Mouse (Mus musculus) heart, adult 2 months (tissue): Measurements from ENCODE around the gene Alg9. TPM values are rescaled to one million over a fixed set of nuclear protein-coding genes. Genes with fewer than 3 reads are reported as not detected.

Source experiments
- DNase-seq, 2 experiments: peaks; one replicate each; pipeline ENCODE4 v3.0.0; 2021
- H3K27ac ChIP-seq: fragments of 200-600 bp; 2 replicates; pipeline ENCODE4 v1.8.1; 2022
- H3K27me3 ChIP-seq: fragments of 200-500 bp; 2 replicates; pipeline ENCODE4 v1.6.1; 2012; ENCODE audit warnings: mild to moderate bottlenecking, low read length, inconsistent platforms, mixed read lengths; ENCODE audit not compliant: control insufficient read depth, insufficient read depth
- H3K36me3 ChIP-seq: fragments of 200-500 bp; 2 replicates; pipeline ENCODE4 v1.6.1; 2012; ENCODE audit warnings: low read length, inconsistent platforms; ENCODE audit not compliant: control insufficient read depth, insufficient read depth
- H3K4me1 ChIP-seq: fragments of 200-500 bp; 2 replicates; pipeline ENCODE4 v1.6.1; 2011; ENCODE audit warnings: low read length; ENCODE audit not compliant: control insufficient read depth, insufficient read depth
- H3K4me3 ChIP-seq: fragments of 200-600 bp; 2 replicates; pipeline ENCODE4 v1.8.1; 2022
- H3K79me2 ChIP-seq: fragments of 200-500 bp; replicated peaks from 2 replicates; pipeline ENCODE4 v1.6.1; 2012; ENCODE audit warnings: mild to moderate bottlenecking, inconsistent platforms, low read length, moderate library complexity, mixed read lengths; ENCODE audit not compliant: control insufficient read depth, insufficient read depth
- H3K9ac ChIP-seq: fragments of 200-500 bp; 2 replicates; pipeline ENCODE4 v1.6.1; 2012; ENCODE audit warnings: low read depth, mild to moderate bottlenecking, control low read depth, inconsistent platforms, low read length, mixed read lengths
- CTCF ChIP-seq: fragments of 200-600 bp; IDR thresholded peaks from 2 replicates; pipeline ENCODE4 v1.8.1; 2022; ENCODE audit warnings: antibody characterized with exemption, mild to moderate bottlenecking, moderate library complexity
- EP300 ChIP-seq: fragments of 200-500 bp; IDR thresholded peaks from 2 replicates; pipeline ENCODE4 v1.6.1; 2011; ENCODE audit warnings: low read depth, low read length, control low read depth; ENCODE audit not compliant: insufficient read depth
- POLR2A ChIP-seq: fragments of 200-500 bp; IDR thresholded peaks from 2 replicates; pipeline ENCODE4 v1.6.1; 2011; ENCODE audit warnings: mild to moderate bottlenecking, low read depth, low read length, control low read depth; ENCODE audit not compliant: insufficient read depth
- WGBS: fragments of 180-500 bp; shearing (Covaris S2); methylation state at CpG from one replicate; pipeline ENCODE4 v1.1.7; 2018; 5-methylcytosine and 5-hydroxymethylcytosine counted together
- intact Hi-C: fragments of 180-260 bp; cut with DNase I; formaldehyde crosslinking; loops from one replicate; pipeline ENCODE4 v1.15.1; 2025
- polyA plus RNA-seq: library from polyadenylated mRNA; depleted of rRNA; stranded (reverse); fragments of >200 nt; gene quantifications from 2 replicates; pipeline ENCODE4 v1.2.3, GENCODE M21; 2012
- total RNA-seq, 2 experiments: library from RNA; stranded (reverse); gene quantifications; 2 replicates each; pipeline ENCODE4 v1.2.3; 2021

The Alg9 gene
- total and polyA plus RNA-seq, 3 experiments = 9.6 to 13.4 (median 9.9) TPM

DNA sequence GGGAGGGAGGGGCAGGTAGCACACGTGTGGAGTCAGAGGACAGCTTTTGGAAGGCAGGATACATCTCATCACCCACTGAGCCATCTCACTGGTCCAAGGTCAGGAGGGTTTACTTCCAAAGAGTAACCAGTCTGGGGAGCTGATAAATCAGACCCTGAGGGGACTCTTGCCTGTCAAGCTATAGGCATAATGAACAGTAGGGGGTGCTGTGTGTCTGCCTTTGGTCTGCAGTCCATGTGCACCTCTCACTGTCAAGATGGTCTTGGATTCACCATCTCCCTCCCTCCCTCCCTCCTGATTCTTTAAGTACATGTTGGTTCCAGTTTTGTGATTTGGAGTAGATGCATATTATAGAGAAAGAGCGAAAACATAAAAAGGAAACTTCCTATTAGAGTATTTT is 26.2 kb downstream of the Alg9 start:
- Histone ChIP-seq H3K9ac (no peak overlapping the region), H3K79me2 (no peaks in the 10 kb centered on the region), H3K27me3 (no peaks in the 10 kb centered on the region), H3K36me3 (no peaks in the 10 kb centered on the region), H3K4me1 (no peaks in the 10 kb centered on the region), H3K4me3 (no peak overlapping the region), H3K27ac (no peak overlapping the region)
- intact Hi-C loops = loop anchor here (5.0 kb wide), 2 partner anchors 211 to 351 kb away; no protein-coding TSS in a partner anchor
- TF ChIP-seq POLR2A = no peak
- no peak for TF ChIP-seq EP300
- peak; percentile 73 for TF ChIP-seq CTCF
- no peak for DNase-seq
- 61% methylated on average over 2 of the region's 2 CpGs for WGBS

DNA sequence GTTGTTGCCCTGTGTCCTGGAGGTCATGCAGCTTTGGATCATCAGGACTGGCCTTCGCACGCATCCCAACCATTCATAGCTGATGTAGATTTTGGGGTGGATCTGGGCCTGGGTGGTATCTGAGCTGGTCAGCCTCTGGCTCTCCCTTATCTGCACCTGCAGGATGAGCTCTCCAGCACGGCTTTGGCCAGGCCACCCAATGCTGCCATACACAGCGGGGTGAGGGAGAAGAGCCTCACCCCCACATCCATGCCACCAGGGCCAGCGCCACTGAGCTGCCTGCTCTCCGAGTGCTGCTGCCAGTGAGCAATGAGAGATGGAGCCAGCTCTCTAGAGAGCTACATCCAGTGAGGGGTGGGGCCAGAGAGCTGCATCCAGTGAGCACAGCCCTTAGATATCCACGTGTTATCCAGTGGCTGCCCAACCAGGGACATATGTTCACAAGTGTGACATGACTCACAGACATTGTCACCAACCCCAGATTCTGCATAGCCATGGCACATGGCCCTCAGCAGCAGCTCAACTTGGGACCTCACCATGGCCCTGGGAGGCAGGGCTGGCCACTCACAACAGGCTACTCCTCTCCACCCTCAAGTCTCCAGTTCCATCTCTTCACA is 28.3 kb downstream of the Alg9 start:
- Histone ChIP-seq H3K36me3 (no peaks in the 10 kb centered on the region), H3K9ac (no peak overlapping the region), H3K27ac (no peak overlapping the region), H3K27me3 (no peaks in the 10 kb centered on the region), H3K79me2 (no peaks in the 10 kb centered on the region), H3K4me1 (no peaks in the 10 kb centered on the region), H3K4me3 (no peak overlapping the region)
- DNase-seq = no peak
- TF ChIP-seq POLR2A (no peak), EP300 (no peak), CTCF (no peak)
- 85% methylated on average over 7 of the region's 7 CpGs for WGBS
- intact Hi-C loops = loop anchor here (5.0 kb wide), 2 partner anchors 209 to 349 kb away; no protein-coding TSS in a partner anchor

DNA sequence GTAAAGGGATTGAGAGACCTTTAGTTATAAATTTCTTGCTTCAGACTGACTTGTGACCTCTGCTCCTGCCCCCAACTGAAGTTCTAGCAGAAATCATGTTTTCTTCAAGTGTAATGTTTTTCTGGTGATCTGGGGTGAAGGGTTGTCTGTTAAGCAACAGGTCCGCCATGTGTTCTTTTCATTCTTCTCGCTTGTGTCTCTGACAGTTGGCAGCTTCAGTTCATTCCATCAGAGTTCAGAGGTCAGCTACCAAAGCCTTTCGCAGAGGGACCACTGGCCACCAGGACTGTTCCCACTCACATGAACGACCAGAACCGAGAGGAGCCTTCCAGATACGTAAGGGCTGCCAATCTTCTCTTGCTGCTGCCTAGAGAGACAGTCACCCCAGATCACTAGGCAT is 33.7 kb downstream of the Alg9 start:
- Histone ChIP-seq H3K79me2 (no peaks in the 10 kb centered on the region), H3K27me3 (no peaks in the 10 kb centered on the region), H3K4me3 (no peak overlapping the region), H3K9ac (no peak overlapping the region), H3K36me3 (no peaks in the 10 kb centered on the region), H3K27ac (no peak overlapping the region), H3K4me1 (no peaks in the 10 kb centered on the region)
- DNase-seq = no peak
- WGBS = 90% methylated on average over 6 of the region's 6 CpGs
- intact Hi-C loops = no loop called here
- TF ChIP-seq CTCF (no peak), EP300 (no peak), POLR2A (no peak)

DNA sequence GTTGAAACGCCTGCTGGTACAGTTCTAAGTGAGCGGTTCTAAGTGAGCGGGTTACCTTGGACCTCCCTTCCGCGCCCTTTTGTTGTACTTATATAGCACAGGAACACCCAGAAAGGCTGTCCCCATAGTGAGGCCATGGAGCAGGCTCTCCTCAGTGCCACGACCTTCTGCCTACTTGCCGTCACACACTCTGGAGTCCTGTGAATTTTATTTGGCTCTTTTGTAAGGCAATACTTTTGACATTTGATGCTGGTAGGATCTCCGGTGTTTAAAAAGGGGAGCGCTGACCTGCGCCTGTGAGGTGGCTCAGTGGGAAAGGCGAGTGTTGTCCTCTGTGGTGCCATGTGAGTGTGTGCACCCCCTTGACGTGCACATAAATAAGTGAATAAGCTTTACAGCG is 34.3 kb downstream of the Alg9 start:
- Histone ChIP-seq H3K4me1 (no peaks in the 10 kb centered on the region), H3K9ac (no peak overlapping the region), H3K27ac (no peak overlapping the region), H3K36me3 (no peaks in the 10 kb centered on the region), H3K79me2 (no peaks in the 10 kb centered on the region), H3K27me3 (no peaks in the 10 kb centered on the region), H3K4me3 (no peak overlapping the region)
- intact Hi-C loops = no loop called here
- TF ChIP-seq POLR2A (no peak), EP300 (no peak), CTCF (no peak)
- DNase-seq = no peak
- 94% methylated on average over 13 of the region's 13 CpGs for WGBS

DNA sequence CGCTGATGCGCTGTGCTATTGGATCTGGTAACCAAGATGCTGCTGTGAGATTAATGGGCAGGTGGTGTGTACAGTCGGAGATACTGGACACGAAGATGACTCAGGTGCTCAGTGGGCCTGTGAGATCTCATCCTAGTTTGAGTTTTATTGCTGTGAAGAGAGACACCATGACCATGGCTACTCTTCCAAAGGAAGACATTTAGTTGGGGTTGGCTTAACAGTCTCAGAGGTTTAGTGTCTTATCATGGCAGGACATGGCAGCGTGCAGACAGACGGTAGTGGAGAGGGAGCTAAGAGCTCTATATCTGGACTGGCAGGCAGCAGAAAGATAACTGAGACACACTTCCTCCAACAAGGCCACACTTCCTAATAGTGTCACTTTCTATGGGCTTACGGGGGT is 36.4 kb downstream of the Alg9 start:
- H3K9ac ChIP-seq = no peak overlapping the region
- H3K27me3 ChIP-seq = no peaks in the 10 kb centered on the region
- intact Hi-C loops = no loop called here
- H3K4me1 ChIP-seq = no peaks in the 10 kb centered on the region
- TF ChIP-seq EP300 (no peak), POLR2A (no peak), CTCF (no peak)
- no peaks in the 10 kb centered on the region for H3K36me3 ChIP-seq
- no peaks in the 10 kb centered on the region for H3K79me2 ChIP-seq
- 73% methylated on average over 7 of the region's 7 CpGs for WGBS
- no peak overlapping the region for H3K4me3 ChIP-seq
- H3K27ac ChIP-seq = no peak overlapping the region
- DNase-seq = no peak

DNA sequence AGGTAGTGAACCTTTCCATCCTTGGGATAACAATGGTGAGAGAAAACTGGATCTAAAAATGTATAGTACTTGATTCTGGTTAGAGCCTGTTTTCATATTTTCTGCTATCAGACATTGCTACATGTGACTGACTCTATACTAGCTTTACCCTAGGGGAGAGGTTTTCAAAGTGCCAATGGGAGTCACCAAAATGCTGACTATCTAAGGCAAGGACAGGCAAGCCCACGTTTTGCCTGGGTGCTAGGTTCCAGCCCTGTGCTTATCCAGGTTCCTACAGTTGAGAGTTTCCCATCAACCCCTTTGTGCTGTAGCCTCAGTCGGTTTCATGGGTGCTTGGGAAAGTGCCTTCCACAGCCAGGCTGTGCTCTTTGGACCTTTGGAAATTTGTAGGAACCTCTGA is 36.9 kb downstream of the Alg9 start:
- intact Hi-C loops = no loop called here
- WGBS = 79% methylated on average over 2 of the region's 2 CpGs
- no peak overlapping the region for H3K27ac ChIP-seq
- no peak for TF ChIP-seq POLR2A
- no peak for TF ChIP-seq CTCF
- no peak for TF ChIP-seq EP300
- H3K79me2 ChIP-seq = no peaks in the 10 kb centered on the region
- no peak for DNase-seq
- no peaks in the 10 kb centered on the region for H3K36me3 ChIP-seq
- no peaks in the 10 kb centered on the region for H3K4me1 ChIP-seq
- no peaks in the 10 kb centered on the region for H3K27me3 ChIP-seq
- H3K9ac ChIP-seq = no peak overlapping the region
- no peak overlapping the region for H3K4me3 ChIP-seq
